Mouse (Mus musculus): Measurements from ENCODE around the gene Tgfbr3.

GRCm38 (mm10) chr5:107192372-107192771 is 97.1 kb downstream of the Tgfbr3 start:
- TF ChIP-seq REST (IDR thresholded peaks at IDR 0.05; ENCODE audit: insufficient read depth, insufficient read length): no peak
- TF ChIP-seq USF1 (IDR thresholded peaks at IDR 0.05; ENCODE audit: low read depth): no peak
- TF ChIP-seq POLR2A (IDR thresholded peaks at IDR 0.05; ENCODE audit: insufficient read length, low read depth): no peak
- no peak for TF ChIP-seq MAX (IDR thresholded peaks at IDR 0.05; ENCODE audit: low read depth)
- no peak for TF ChIP-seq POLR2AphosphoS2 (IDR thresholded peaks at IDR 0.05; ENCODE audit: insufficient read length, low read depth)
- no peak for TF ChIP-seq E2F4 (IDR thresholded peaks at IDR 0.05; ENCODE audit: insufficient read depth)
- no peak for TF ChIP-seq MYOD1 (IDR thresholded peaks at IDR 0.05; ENCODE audit: control insufficient read depth in 1 of 3, insufficient read length in 2 of 3, low read depth in 2 of 3)
- no peak for TF ChIP-seq CEBPB (IDR thresholded peaks at IDR 0.05; ENCODE audit: insufficient read depth, poor library complexity, severe bottlenecking)

Measured in myocyte (in vitro differentiated cells).